Mouse (Mus musculus): ENCODE measurements around the gene D7Ertd443e. TPM values are rescaled to one million over a fixed set of nuclear protein-coding genes. Genes with fewer than 3 reads are reported as not detected.

Gene D7Ertd443e
- polyA plus RNA-seq, 1 experiment from 2014 or later = not detected

DNA sequence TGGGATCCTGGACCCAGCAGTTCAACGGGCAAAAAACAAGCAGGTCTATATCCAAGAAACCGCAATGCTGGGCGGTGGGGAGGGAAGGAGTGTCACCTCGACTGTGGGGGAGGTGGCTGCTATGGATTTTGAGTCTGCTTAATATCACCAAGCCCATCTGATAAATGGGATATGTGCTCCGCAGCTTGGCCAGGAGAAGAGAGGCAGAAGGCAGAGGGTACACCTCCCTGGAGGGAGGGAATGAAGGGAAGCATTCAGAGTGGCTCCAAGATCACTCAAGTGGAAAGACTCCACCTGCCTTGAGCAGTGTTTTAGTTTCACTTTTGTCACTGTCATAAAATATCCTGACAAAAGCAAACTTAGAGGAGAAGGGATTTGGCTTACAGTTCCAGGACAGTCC is 112.5 kb downstream of the D7Ertd443e start:
- no peaks in the 10 kb centered on the region for H3K36me3 ChIP-seq (replicated peaks; ENCODE audit: insufficient read depth, low read length)
- no peak overlapping the region for H3K4me3 ChIP-seq (ENCODE audit: low read depth, low read length)
- no peak overlapping the region for H3K9ac ChIP-seq (replicated peaks)
- no peaks in the 10 kb centered on the region for H3K9me3 ChIP-seq (ENCODE audit: low read length)
- no peak overlapping the region for H3K27ac ChIP-seq (ENCODE audit: low read depth)
- H3K4me2 ChIP-seq (ENCODE audit: low read depth, low read length) = no peak overlapping the region
- WGBS (ENCODE audit: insufficient replicate concordance) = 79% methylated on average over 5 of the region's 5 CpGs
- ATAC-seq (no peak), DNase-seq (no peak)
- no peaks in the 10 kb centered on the region for H3K27me3 ChIP-seq (ENCODE audit: insufficient read depth, low read length)
- no peaks in the 10 kb centered on the region for H3K4me1 ChIP-seq (ENCODE audit: insufficient read depth)
- TF ChIP-seq EP300 (IDR thresholded peaks at IDR 0.05; ENCODE audit: low read depth) (no peak), CTCF (IDR thresholded peaks at IDR 0.05; ENCODE audit: low read depth) (no peak)

- H3K27me3 ChIP-seq (ENCODE audit: insufficient read depth, low read length) = no peaks in the 10 kb centered on the region
- H3K27ac ChIP-seq (ENCODE audit: low read depth) = no peak overlapping the region
- H3K36me3 ChIP-seq (replicated peaks; ENCODE audit: insufficient read depth, low read length) = no peaks in the 10 kb centered on the region
- ATAC-seq (no peak), DNase-seq (no peak)
- H3K4me3 ChIP-seq (ENCODE audit: low read depth, low read length) = no peak overlapping the region
- no peaks in the 10 kb centered on the region for H3K9me3 ChIP-seq (ENCODE audit: low read length)
- H3K9ac ChIP-seq (replicated peaks) = no peak overlapping the region
- H3K4me2 ChIP-seq (ENCODE audit: low read depth, low read length) = no peak overlapping the region
- no peaks in the 10 kb centered on the region for H3K4me1 ChIP-seq (ENCODE audit: insufficient read depth)
- TF ChIP-seq CTCF (IDR thresholded peaks at IDR 0.05; ENCODE audit: low read depth) (no peak), EP300 (IDR thresholded peaks at IDR 0.05; ENCODE audit: low read depth) (no peak)
- 74% methylated on average over 4 of the region's 4 CpGs for WGBS (ENCODE audit: insufficient replicate concordance)
Observed at GRCm38 (mm10) chr7:134272421-134272820, 113.0 kb downstream of the D7Ertd443e start.

- H3K4me1 ChIP-seq (ENCODE audit: insufficient read depth) = no peaks in the 10 kb centered on the region
- no peaks in the 10 kb centered on the region for H3K27me3 ChIP-seq (ENCODE audit: insufficient read depth, low read length)
- H3K36me3 ChIP-seq (replicated peaks; ENCODE audit: insufficient read depth, low read length) = no peaks in the 10 kb centered on the region
- H3K9ac ChIP-seq (replicated peaks) = no peak overlapping the region
- H3K9me3 ChIP-seq (ENCODE audit: low read length) = no peaks in the 10 kb centered on the region
- TF ChIP-seq CTCF (IDR thresholded peaks at IDR 0.05; ENCODE audit: low read depth) (no peak), EP300 (IDR thresholded peaks at IDR 0.05; ENCODE audit: low read depth) (no peak)
- WGBS (ENCODE audit: insufficient replicate concordance) = 70% methylated on average over 4 of the region's 4 CpGs
- no peak for ATAC-seq
- H3K4me3 ChIP-seq (ENCODE audit: low read depth, low read length) = no peak overlapping the region
- DNase-seq = no peak
- no peak overlapping the region for H3K4me2 ChIP-seq (ENCODE audit: low read depth, low read length)
- H3K27ac ChIP-seq (ENCODE audit: low read depth) = no peak overlapping the region
Observed at GRCm38 (mm10) chr7:134265783-134266182, 119.7 kb downstream of the D7Ertd443e start.

- Histone ChIP-seq H3K27ac (ENCODE audit: low read depth) (no peak overlapping the region), H3K9me3 (ENCODE audit: low read length) (no peaks in the 10 kb centered on the region), H3K36me3 (replicated peaks; ENCODE audit: insufficient read depth, low read length) (no peaks in the 10 kb centered on the region), H3K4me2 (ENCODE audit: low read depth, low read length) (no peak overlapping the region), H3K27me3 (ENCODE audit: insufficient read depth, low read length) (no peaks in the 10 kb centered on the region), H3K4me3 (ENCODE audit: low read depth, low read length) (no peak overlapping the region), H3K9ac (replicated peaks) (no peak overlapping the region), H3K4me1 (ENCODE audit: insufficient read depth) (no peaks in the 10 kb centered on the region)
- ATAC-seq (no peak), DNase-seq (peak; percentile 71)
- TF ChIP-seq CTCF (IDR thresholded peaks at IDR 0.05; ENCODE audit: low read depth) = peak; percentile 81
- no peak for TF ChIP-seq EP300 (IDR thresholded peaks at IDR 0.05; ENCODE audit: low read depth)
- WGBS (ENCODE audit: insufficient replicate concordance) = 45% methylated on average over 4 of the region's 4 CpGs
Observed at GRCm38 (mm10) chr7:134263146-134263906, 122.1 kb downstream of the D7Ertd443e start.

GRCm38 (mm10) chr7:134261003-134261701 is 124.3 kb downstream of the D7Ertd443e start:
- Histone ChIP-seq H3K36me3 (replicated peaks; ENCODE audit: insufficient read depth, low read length) (no peaks in the 10 kb centered on the region), H3K4me2 (ENCODE audit: low read depth, low read length) (no peak overlapping the region), H3K27me3 (ENCODE audit: insufficient read depth, low read length) (no peaks in the 10 kb centered on the region), H3K27ac (ENCODE audit: low read depth) (no peak overlapping the region), H3K9me3 (ENCODE audit: low read length) (no peaks in the 10 kb centered on the region), H3K4me3 (ENCODE audit: low read depth, low read length) (no peak overlapping the region), H3K9ac (replicated peaks) (no peak overlapping the region), H3K4me1 (ENCODE audit: insufficient read depth) (no peaks in the 10 kb centered on the region)
- no peak for TF ChIP-seq EP300 (IDR thresholded peaks at IDR 0.05; ENCODE audit: low read depth)
- TF ChIP-seq CTCF (IDR thresholded peaks at IDR 0.05; ENCODE audit: low read depth) = no peak
- ATAC-seq = no peak; the same call in 1 of the 2 replicates
- 32% methylated on average over 4 of the region's 4 CpGs for WGBS (ENCODE audit: insufficient replicate concordance)
- no peak for DNase-seq

DNA sequence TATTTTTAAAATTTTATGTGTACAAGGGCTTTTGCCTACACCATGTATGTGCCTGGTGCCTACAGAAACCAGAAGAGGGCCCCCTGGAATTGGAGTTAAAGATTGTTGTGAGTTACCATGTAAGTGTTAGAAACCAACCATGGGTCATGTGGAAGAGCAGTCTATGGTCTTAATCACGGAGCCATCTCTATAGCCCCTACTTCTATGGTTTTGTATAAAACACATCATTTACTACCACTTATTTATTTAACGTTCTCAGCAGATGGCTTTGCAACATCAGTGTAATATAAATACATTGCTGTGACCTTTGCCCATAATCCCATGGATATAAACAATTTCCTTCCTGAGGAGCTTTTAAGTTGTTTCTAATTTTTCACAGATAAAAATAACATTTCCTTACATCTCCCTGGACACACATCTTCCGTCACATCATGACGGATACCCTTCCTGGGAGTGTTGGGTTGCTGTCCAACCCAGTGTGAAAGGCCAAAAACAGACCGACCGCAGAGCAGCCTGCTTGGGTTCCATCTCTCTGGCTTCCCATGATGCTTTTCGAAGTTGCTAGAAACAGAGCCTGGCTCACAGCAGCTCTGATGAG is 135.1 kb downstream of the D7Ertd443e start:
- no peak for ATAC-seq

More for the DNA sequence above, 135.1 kb downstream of the D7Ertd443e start:
- no peak overlapping the region for H3K4me2 ChIP-seq (ENCODE audit: low read depth, low read length)
- no peak for DNase-seq
- no peaks in the 10 kb centered on the region for H3K4me1 ChIP-seq (ENCODE audit: insufficient read depth)
- no peaks in the 10 kb centered on the region for H3K36me3 ChIP-seq (replicated peaks; ENCODE audit: insufficient read depth, low read length)
- no peak overlapping the region for H3K4me3 ChIP-seq (ENCODE audit: low read depth, low read length)
- WGBS (ENCODE audit: insufficient replicate concordance) = 78% methylated on average over 7 of the region's 7 CpGs
- no peak for TF ChIP-seq CTCF (IDR thresholded peaks at IDR 0.05; ENCODE audit: low read depth)
- TF ChIP-seq EP300 (IDR thresholded peaks at IDR 0.05; ENCODE audit: low read depth) = no peak
- no peak overlapping the region for H3K27ac ChIP-seq (ENCODE audit: low read depth)
- no peaks in the 10 kb centered on the region for H3K27me3 ChIP-seq (ENCODE audit: insufficient read depth, low read length)
- no peaks in the 10 kb centered on the region for H3K9me3 ChIP-seq (ENCODE audit: low read length)
- no peak overlapping the region for H3K9ac ChIP-seq (replicated peaks)

All from liver, postnatal 0 days (tissue).